Mouse (Mus musculus) thymus, adult 2 months (tissue): Measurements from ENCODE around the gene Bok. TPM values are rescaled to one million over a fixed set of nuclear protein-coding genes. Genes with fewer than 3 reads are reported as not detected.
A peak's percentile ranks its signal among the peaks of the same experiment; 100 is the strongest.

ENCODE experiments used
- DNase-seq: peaks from one replicate; pipeline ENCODE4 v3.0.0; 2021
- H3K27ac ChIP-seq: fragments of 200-500 bp; 2 replicates; pipeline ENCODE4 v1.5.1; 2012; ENCODE audit warnings: low read length, control low read depth; ENCODE audit not compliant: control insufficient read depth, insufficient read depth
- H3K27me3 ChIP-seq: fragments of 200-500 bp; 2 replicates; pipeline ENCODE4 v1.6.1; 2012; ENCODE audit warnings: mild to moderate bottlenecking, low read length, moderate library complexity, mixed read lengths; ENCODE audit not compliant: control insufficient read depth, insufficient read depth
- H3K36me3 ChIP-seq: fragments of 200-500 bp; 2 replicates; pipeline ENCODE4 v1.6.1; 2012; ENCODE audit warnings: mild to moderate bottlenecking, low read length, moderate library complexity; ENCODE audit not compliant: control insufficient read depth, insufficient read depth
- H3K4me1 ChIP-seq: fragments of 200-500 bp; replicated peaks from 2 replicates; pipeline ENCODE4 v1.6.1; 2012; ENCODE audit warnings: low read length; ENCODE audit not compliant: control insufficient read depth, insufficient read depth
- H3K4me3 ChIP-seq: fragments of 200-500 bp; 2 replicates; pipeline ENCODE4 v1.5.1; 2012; ENCODE audit warnings: mild to moderate bottlenecking, low read length, control low read depth, moderate library complexity; ENCODE audit not compliant: control insufficient read depth, insufficient read depth
- CTCF ChIP-seq: fragments of 200-500 bp; IDR thresholded peaks from 2 replicates; pipeline ENCODE4 v1.5.1; 2012; ENCODE audit warnings: mild to moderate bottlenecking, control low read depth, low read length, moderate library complexity, borderline replicate concordance; ENCODE audit not compliant: control insufficient read depth, poor library complexity, insufficient read depth; ENCODE audit errors: extremely low read depth
- POLR2A ChIP-seq: fragments of 200-500 bp; IDR thresholded peaks from 2 replicates; pipeline ENCODE4 v1.6.1; 2012; ENCODE audit warnings: mild to moderate bottlenecking, low read length, control low read depth, moderate library complexity; ENCODE audit not compliant: control insufficient read depth, poor library complexity, insufficient read depth; ENCODE audit errors: extremely low read depth
- WGBS: fragments of 180-500 bp; shearing (Covaris S2); methylation state at CpG from one replicate; pipeline ENCODE4 v1.1.7; 2018; 5-methylcytosine and 5-hydroxymethylcytosine counted together
- polyA plus RNA-seq: library from polyadenylated mRNA; depleted of rRNA; stranded (reverse); fragments of >200 nt; gene quantifications from 2 replicates; pipeline ENCODE4 v1.2.3, GENCODE M21; 2012

The Bok gene
- polyA plus RNA-seq, 1 experiment: 30.7 TPM

- Histone ChIP-seq H3K27me3 (no peaks in the 10 kb centered on the region), H3K4me3 (no peak overlapping the region), H3K36me3 (0 out of 2 replicates have a peak, but pooled peaks cover 3% of the 10 kb centered on the region), H3K27ac (no peak overlapping the region), H3K4me1 (no peaks in the 10 kb centered on the region)
- no peak for TF ChIP-seq POLR2A
- WGBS: 93% methylated on average over 2 of the region's 2 CpGs
- no peak for DNase-seq
Observed at GRCm38 (mm10) chr1:93716166-93716565, 30.7 kb downstream of the Bok start.

GRCm38 (mm10) chr1:93721557-93721956 lies 36.1 kb downstream of the Bok start:
- TF ChIP-seq POLR2A: no peak
- TF ChIP-seq CTCF: no peak
- WGBS: 88% methylated on average over 7 of the region's 7 CpGs

GRCm38 (mm10) chr1:93724623-93725022 lies 39.2 kb downstream of the Bok start:
- H3K27me3 ChIP-seq: no peaks in the 10 kb centered on the region
- DNase-seq: no peak
- no peaks in the 10 kb centered on the region for H3K36me3 ChIP-seq
- no peak overlapping the region for H3K4me3 ChIP-seq
- no peaks in the 10 kb centered on the region for H3K4me1 ChIP-seq
- WGBS: 95% methylated on average over 3 of the region's 3 CpGs
- TF ChIP-seq CTCF (no peak), POLR2A (no peak)
- no peak overlapping the region for H3K27ac ChIP-seq

More at GRCm38 (mm10) chr1:93721557-93721956, 36.1 kb downstream of the Bok start:
- no peak for DNase-seq
- Histone ChIP-seq H3K4me3 (no peak overlapping the region), H3K27me3 (no peaks in the 10 kb centered on the region), H3K4me1 (no peaks in the 10 kb centered on the region), H3K36me3 (no peaks in the 10 kb centered on the region), H3K27ac (no peak overlapping the region)

- no peak for DNase-seq
- 95% methylated on average over 5 of the region's 5 CpGs for WGBS
- no peak for TF ChIP-seq POLR2A
- TF ChIP-seq CTCF: no peak
- H3K4me3 ChIP-seq: no peak overlapping the region
- H3K36me3 ChIP-seq: no peaks in the 10 kb centered on the region
- H3K27me3 ChIP-seq: no peaks in the 10 kb centered on the region
- no peak overlapping the region for H3K27ac ChIP-seq
- H3K4me1 ChIP-seq: no peaks in the 10 kb centered on the region
Observed at GRCm38 (mm10) chr1:93725665-93726064, 40.2 kb downstream of the Bok start.

- WGBS: 88% methylated on average over 3 of the region's 3 CpGs
- TF ChIP-seq POLR2A: no peak
- no peak for TF ChIP-seq CTCF
Observed at GRCm38 (mm10) chr1:93726116-93726515, 40.7 kb downstream of the Bok start.

GRCm38 (mm10) chr1:93726974-93727373 lies 41.5 kb downstream of the Bok start:
- Histone ChIP-seq H3K27me3 (no peaks in the 10 kb centered on the region), H3K36me3 (no peaks in the 10 kb centered on the region), H3K27ac (no peak overlapping the region), H3K4me3 (no peak overlapping the region), H3K4me1 (no peaks in the 10 kb centered on the region)
- 63% methylated on average over 3 of the region's 3 CpGs for WGBS
- peak; percentile 61 for DNase-seq
- TF ChIP-seq POLR2A (no peak), CTCF (peak; percentile 62; the same call in 1 of the 2 replicates)

More at GRCm38 (mm10) chr1:93726116-93726515, 40.7 kb downstream of the Bok start:
- H3K27me3 ChIP-seq: no peaks in the 10 kb centered on the region
- H3K27ac ChIP-seq: no peak overlapping the region
- no peak overlapping the region for H3K4me3 ChIP-seq
- no peak for DNase-seq
- H3K36me3 ChIP-seq: no peaks in the 10 kb centered on the region
- H3K4me1 ChIP-seq: no peaks in the 10 kb centered on the region

- Histone ChIP-seq H3K4me1 (no peaks in the 10 kb centered on the region), H3K36me3 (no peaks in the 10 kb centered on the region), H3K27ac (no peak overlapping the region), H3K27me3 (no peaks in the 10 kb centered on the region), H3K4me3 (no peak overlapping the region)
- TF ChIP-seq CTCF (no peak), POLR2A (no peak)
- DNase-seq: no peak
- WGBS: 98% methylated on average over 5 of the region's 5 CpGs
Observed at GRCm38 (mm10) chr1:93731103-93731502, 45.6 kb downstream of the Bok start.
